Mouse (Mus musculus) liver, embryonic 13.5 days (tissue): ENCODE measurements around the gene Brms1l. TPM values are rescaled to one million over a fixed set of nuclear protein-coding genes. Genes with fewer than 3 reads are reported as not detected.
"Not testable (repeated sequence)": the region's sequence is repeated elsewhere in the genome, so short reads cannot be mapped to it uniquely, and the experiment has no call there.

ENCODE experiments used
- ATAC-seq: fragments of 200-750 bp; cut with Nextera tagmentation; 2 replicates; pipeline ENCODE4 v1.8.0; 2017; ENCODE audit warnings: low read depth, mild to moderate bottlenecking, moderate number of reproducible peaks, moderate library complexity
- DNase-seq: peaks from one replicate; pipeline ENCODE4 v3.0.0; 2022
- H3K27ac ChIP-seq: fragments of 300-500 bp; sonication (generic); 2 replicates; pipeline ENCODE4 v1.5.1; 2015; ENCODE audit warnings: moderate library complexity, mild to moderate bottlenecking, inconsistent platforms
- H3K27me3 ChIP-seq: fragments of 300-500 bp; sonication (generic); 2 replicates; pipeline ENCODE4 v1.6.1; 2015; ENCODE audit warnings: mild to moderate bottlenecking, inconsistent platforms
- H3K36me3 ChIP-seq: fragments of 300-500 bp; sonication (generic); 2 replicates; pipeline ENCODE4 v1.6.1; 2015; ENCODE audit warnings: mild to moderate bottlenecking, inconsistent platforms
- H3K4me1 ChIP-seq: fragments of 300-500 bp; sonication (generic); replicated peaks from 2 replicates; pipeline ENCODE4 v1.6.1; 2015; ENCODE audit warnings: inconsistent platforms
- H3K4me2 ChIP-seq: fragments of 300-500 bp; sonication (generic); 2 replicates; pipeline ENCODE4 v1.6.1; 2015; ENCODE audit warnings: inconsistent platforms, mild to moderate bottlenecking, moderate library complexity
- H3K4me3 ChIP-seq: fragments of 300-500 bp; sonication (generic); replicated peaks from 2 replicates; pipeline ENCODE4 v1.5.1; 2015; ENCODE audit warnings: mild to moderate bottlenecking, inconsistent platforms
- H3K9ac ChIP-seq: fragments of 300-500 bp; sonication (generic); 2 replicates; pipeline ENCODE4 v1.6.1; 2015; ENCODE audit warnings: mild to moderate bottlenecking, inconsistent platforms
- H3K9me3 ChIP-seq: fragments of 300-500 bp; sonication (generic); replicated peaks from 2 replicates; pipeline ENCODE4 v1.6.1; 2016; ENCODE audit warnings: inconsistent platforms
- WGBS: fragments of 180-500 bp; shearing (Covaris S2); methylation state at CpG from one replicate; pipeline ENCODE4 v1.1.7; 2015; ENCODE audit not compliant: insufficient replicate concordance; 5-methylcytosine and 5-hydroxymethylcytosine counted together
- polyA plus RNA-seq: library from polyadenylated mRNA; unstranded; fragments of >200 nt; fragmentation: Nextera tagmentation; extraction: Ambion mirVana; gene quantifications from 2 replicates; pipeline ENCODE4 v1.2.1, GENCODE M21; 2015

Gene Brms1l
- polyA plus RNA-seq, result 18.7 and 20.7 TPM in 2 replicates

DNA sequence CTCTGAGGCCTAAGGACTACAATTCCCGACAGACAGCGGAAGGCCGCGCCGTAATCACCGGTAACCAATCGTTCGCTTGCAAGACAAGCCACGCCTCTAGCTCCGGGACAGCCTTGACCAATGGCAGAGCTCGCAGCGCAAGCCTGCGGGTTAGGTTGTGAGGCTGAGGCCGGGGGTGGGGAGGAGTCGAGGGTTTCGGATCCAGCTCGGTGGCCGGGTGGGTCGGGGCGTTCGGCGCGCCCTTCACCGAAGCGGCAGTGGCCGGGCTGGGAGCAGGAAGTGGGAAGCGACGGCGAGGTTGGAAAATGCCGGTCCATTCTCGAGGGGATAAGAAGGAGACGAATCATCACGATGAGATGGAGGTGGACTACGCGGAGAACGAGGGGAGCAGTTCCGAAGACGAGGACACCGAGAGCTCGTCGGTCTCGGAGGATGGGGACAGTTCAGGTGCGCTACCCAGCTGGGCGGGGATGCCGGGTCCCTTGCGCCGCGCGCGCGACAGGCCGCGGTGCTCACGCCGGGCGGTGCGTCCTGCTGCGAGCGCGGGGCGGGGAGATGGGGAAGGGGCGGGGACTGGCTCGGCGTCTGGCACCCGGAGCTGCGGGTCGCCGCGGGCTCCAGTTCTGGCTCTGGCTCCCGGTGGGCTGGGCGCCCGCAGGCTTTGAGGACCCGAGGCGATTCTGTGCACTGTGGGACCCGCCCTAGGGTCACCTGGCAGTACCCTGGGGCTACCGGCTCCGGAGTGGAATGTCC is at the start of gene Brms1l:
Gene Brms1l (plus strand): TSS at position 126 of the 753 bp plus-strand sequence.
- H3K27ac ChIP-seq, result peak within 1 kb of the TSS; percentile 90
- H3K27me3 ChIP-seq, result no peaks in the 10 kb centered on the region
- H3K4me1 ChIP-seq, result peaks cover 17% of the 10 kb centered on the region
- peak within 1 kb of the TSS; percentile 87 for H3K9ac ChIP-seq
- under 1% methylated on average over 77 of the region's 77 CpGs for WGBS
- no peaks in the 10 kb centered on the region for H3K9me3 ChIP-seq
- DNase-seq, result peak; percentile 95
- ATAC-seq, result peak; percentile 99
- peaks cover under 1% of the 10 kb centered on the region; the same call in 1 of the 2 replicates for H3K36me3 ChIP-seq
- peak within 1 kb of the TSS; percentile 84 for H3K4me2 ChIP-seq
- H3K4me3 ChIP-seq, result peak within 1 kb of the TSS; percentile 87

DNA sequence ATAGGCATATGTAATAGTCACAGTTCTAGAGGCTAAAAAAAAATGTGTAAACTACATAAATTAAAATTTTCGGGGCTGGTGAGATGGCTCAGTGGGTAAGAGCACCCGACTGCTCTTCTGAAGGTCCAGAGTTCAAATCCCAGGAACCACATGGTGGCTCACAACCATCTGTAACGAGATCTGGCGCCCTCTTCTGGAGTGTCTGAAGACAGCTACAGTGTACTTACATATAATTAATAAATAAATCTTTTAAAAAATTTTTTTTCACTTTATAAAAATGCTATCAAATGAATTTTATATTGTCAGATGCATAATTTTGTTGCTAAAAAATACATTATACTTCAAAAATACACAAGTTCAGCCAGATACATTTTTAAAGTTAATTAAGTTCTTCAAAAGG is 41.6 kb upstream of the Brms1l start:
- H3K27ac ChIP-seq, H3K9me3 ChIP-seq, H3K27me3 ChIP-seq, H3K4me3 ChIP-seq, H3K36me3 ChIP-seq, DNase-seq, ATAC-seq, H3K4me2 ChIP-seq, H3K4me1 ChIP-seq, H3K9ac ChIP-seq: not testable (repeated sequence)
- WGBS, result 70% methylated on average over 4 of the region's 4 CpGs

DNA sequence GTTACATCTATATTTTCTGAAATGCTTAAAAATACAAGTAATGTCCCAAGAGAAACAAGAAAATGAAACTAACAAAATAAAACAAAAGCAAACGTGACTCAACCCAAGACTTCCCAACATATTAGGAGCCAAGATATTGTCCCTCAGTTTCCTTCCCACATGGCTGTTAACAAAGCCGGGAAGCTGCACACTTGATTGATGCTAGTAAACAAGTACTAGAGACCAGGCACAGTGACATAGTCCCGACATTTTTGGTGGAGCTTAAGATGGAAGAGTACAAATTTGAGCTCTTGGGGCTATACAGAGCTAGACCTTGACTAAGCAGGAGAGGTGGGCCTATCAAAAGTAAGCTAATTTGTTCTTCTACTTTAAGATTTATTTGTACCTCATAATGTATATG is 39.0 kb upstream of the Brms1l start:
- Histone ChIP-seq H3K4me2 (no peak overlapping the region), H3K9ac (no peak overlapping the region), H3K4me1 (peaks cover 15% of the 10 kb centered on the region), H3K9me3 (no peaks in the 10 kb centered on the region), H3K36me3 (no peaks in the 10 kb centered on the region), H3K27me3 (no peaks in the 10 kb centered on the region), H3K27ac (no peak overlapping the region), H3K4me3 (no peak overlapping the region)
- no peak for DNase-seq
- ATAC-seq, result no peak
- 65% methylated on average over 3 of the region's 3 CpGs for WGBS

- Histone ChIP-seq H3K4me1 (peaks cover 15% of the 10 kb centered on the region), H3K36me3 (no peaks in the 10 kb centered on the region), H3K9me3 (no peaks in the 10 kb centered on the region), H3K4me3 (no peak overlapping the region), H3K9ac (no peak overlapping the region), H3K27me3 (no peaks in the 10 kb centered on the region), H3K27ac (no peak overlapping the region), H3K4me2 (no peak overlapping the region)
- ATAC-seq (no peak), DNase-seq (no peak)
- 45% methylated on average over 4 of the region's 4 CpGs for WGBS
Observed at GRCm38 (mm10) chr12:55798745-55799144, 37.4 kb upstream of the Brms1l start.

GRCm38 (mm10) chr12:55800144-55800543 is 36.0 kb upstream of the Brms1l start:
- no peak overlapping the region for H3K27ac ChIP-seq
- H3K9me3 ChIP-seq, result no peaks in the 10 kb centered on the region
- no peaks in the 10 kb centered on the region for H3K27me3 ChIP-seq
- peak overlapping the region; percentile 3; the same call in 1 of the 2 replicates for H3K4me2 ChIP-seq
- DNase-seq, result no peak
- peaks cover 15% of the 10 kb centered on the region for H3K4me1 ChIP-seq
- ATAC-seq, result peak; percentile 87
- H3K36me3 ChIP-seq, result no peaks in the 10 kb centered on the region
- WGBS, result 38% methylated on average over 5 of the region's 5 CpGs
- H3K4me3 ChIP-seq, result no peak overlapping the region
- H3K9ac ChIP-seq, result peak overlapping the region; percentile 32; the same call in 1 of the 2 replicates

GRCm38 (mm10) chr12:55801131-55801530 is 35.0 kb upstream of the Brms1l start:
- Histone ChIP-seq H3K4me3 (no peak overlapping the region), H3K9me3 (no peaks in the 10 kb centered on the region), H3K27me3 (no peaks in the 10 kb centered on the region), H3K27ac (no peak overlapping the region), H3K4me2 (no peak overlapping the region), H3K4me1 (peaks cover 15% of the 10 kb centered on the region), H3K9ac (no peak overlapping the region), H3K36me3 (no peaks in the 10 kb centered on the region)
- DNase-seq, result no peak
- 84% methylated on average over 4 of the region's 4 CpGs for WGBS
- ATAC-seq, result no peak

DNA sequence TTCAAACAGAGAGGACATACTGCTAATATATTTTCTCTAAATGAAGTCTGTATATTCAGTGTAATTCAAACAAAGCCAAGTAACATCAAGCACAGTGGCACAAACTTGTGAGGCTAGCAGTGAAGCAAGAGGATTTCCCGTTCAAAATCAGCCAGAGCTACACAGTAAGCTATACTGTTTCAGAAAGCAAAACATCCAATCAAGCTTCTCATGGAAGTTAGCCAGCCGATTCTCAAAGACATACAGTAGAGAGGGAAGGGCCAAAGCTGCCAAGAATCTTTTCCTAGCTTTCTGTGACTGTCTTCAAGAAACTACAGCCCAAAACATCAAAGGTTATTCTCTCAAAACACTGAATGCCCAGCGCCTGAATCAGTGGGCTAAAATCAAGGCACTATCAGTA is 31.1 kb upstream of the Brms1l start:
- no peaks in the 10 kb centered on the region for H3K27me3 ChIP-seq
- WGBS, result 56% methylated on average over 3 of the region's 3 CpGs

DNA sequence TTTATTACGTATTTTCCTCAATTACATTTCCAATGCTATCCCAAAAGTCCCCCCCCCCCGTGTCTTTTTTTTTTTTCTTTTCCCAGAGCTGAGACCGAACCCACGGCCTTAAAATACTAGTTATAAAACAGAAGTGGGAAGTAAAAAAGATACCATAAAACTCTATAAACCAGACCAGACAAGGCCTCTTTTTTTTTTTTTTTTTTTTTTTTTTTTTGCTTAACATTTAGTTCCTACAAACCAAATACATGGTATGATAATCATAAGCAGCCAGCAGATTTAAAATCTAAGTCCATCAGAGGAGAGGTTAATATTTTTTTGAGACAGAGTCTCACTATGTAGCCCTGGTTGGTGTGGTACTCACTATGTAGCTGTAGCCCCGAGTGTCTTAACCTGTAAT is 19.6 kb upstream of the Brms1l start:
- DNase-seq (no peak), ATAC-seq (no peak)
- no peaks in the 10 kb centered on the region for H3K36me3 ChIP-seq
- H3K27ac ChIP-seq, result no peak overlapping the region
- H3K4me2 ChIP-seq, result no peak overlapping the region
- H3K9ac ChIP-seq, result no peak overlapping the region
- no peak overlapping the region for H3K4me3 ChIP-seq
- no peaks in the 10 kb centered on the region for H3K9me3 ChIP-seq
- H3K4me1 ChIP-seq, result peaks cover 30% of the 10 kb centered on the region
- H3K27me3 ChIP-seq, result no peaks in the 10 kb centered on the region
- 89% methylated on average over 5 of the region's 5 CpGs for WGBS

More for the DNA sequence above, 31.1 kb upstream of the Brms1l start:
- no peak overlapping the region for H3K9ac ChIP-seq
- H3K36me3 ChIP-seq, result no peaks in the 10 kb centered on the region
- ATAC-seq (no peak), DNase-seq (no peak)
- H3K9me3 ChIP-seq, result no peaks in the 10 kb centered on the region
- peaks cover 8% of the 10 kb centered on the region for H3K4me1 ChIP-seq
- no peak overlapping the region for H3K4me2 ChIP-seq
- H3K27ac ChIP-seq, result no peak overlapping the region
- no peak overlapping the region for H3K4me3 ChIP-seq

- Histone ChIP-seq H3K9me3 (no peaks in the 10 kb centered on the region), H3K4me2 (peak overlapping the region; percentile 94), H3K36me3 (no peaks in the 10 kb centered on the region), H3K4me3 (peak overlapping the region; percentile 90), H3K4me1 (peaks cover 26% of the 10 kb centered on the region), H3K27me3 (no peaks in the 10 kb centered on the region), H3K27ac (peak overlapping the region; percentile 88), H3K9ac (peak overlapping the region; percentile 91)
- DNase-seq, result peak; percentile 22
- under 1% methylated on average over 35 of the region's 35 CpGs for WGBS
- ATAC-seq, result peak; percentile 58
Observed at GRCm38 (mm10) chr12:55820119-55820660, 15.9 kb upstream of the Brms1l start.

DNA sequence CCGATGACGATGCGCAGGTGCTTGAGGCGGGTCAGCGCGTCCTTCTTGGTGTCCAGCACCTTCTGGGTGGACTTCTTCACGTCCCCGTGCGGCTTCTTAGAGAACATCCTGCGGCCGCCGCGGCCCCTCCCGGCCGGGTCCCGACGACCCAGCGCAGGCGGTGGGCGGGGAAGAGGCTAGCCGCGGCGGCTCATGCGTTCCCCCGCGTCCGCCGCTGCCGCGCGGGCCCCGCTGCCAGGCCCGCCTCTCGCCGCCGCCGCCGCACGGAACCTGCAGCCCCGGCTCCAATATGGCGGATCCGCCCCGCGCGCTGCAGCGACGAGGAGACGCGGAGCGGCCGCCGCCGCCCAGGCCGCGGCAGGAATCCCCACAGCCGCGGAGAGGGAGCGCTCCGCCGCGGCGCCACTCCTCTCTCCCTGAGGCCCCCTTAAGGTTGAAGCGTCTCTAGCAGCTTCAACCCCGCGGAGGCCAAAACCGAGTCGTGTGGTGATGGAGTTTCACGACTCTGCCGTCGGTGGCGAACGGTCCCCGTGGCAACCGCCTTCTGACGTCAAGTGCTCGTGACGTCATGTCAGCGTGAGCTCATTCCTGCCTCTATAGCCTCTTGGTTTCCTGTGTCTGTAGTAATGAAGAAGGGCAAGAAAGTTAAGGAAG is 15.3 kb upstream of the Brms1l start, which contains the start of gene Ralgapa1:
Gene Ralgapa1 (minus strand): TSS at position 507 of the 654 bp plus-strand sequence.
- DNase-seq (peak; percentile 77), ATAC-seq (peak; percentile 87)
- 2% methylated on average over 66 of the region's 78 CpGs for WGBS
- H3K36me3 ChIP-seq, result no peaks in the 10 kb centered on the region
- H3K9ac ChIP-seq, result peak within 1 kb of the TSS; percentile 91
- peak within 1 kb of the TSS; percentile 94 for H3K4me2 ChIP-seq
- peak within 1 kb of the TSS; percentile 90 for H3K4me3 ChIP-seq
- peaks cover 26% of the 10 kb centered on the region for H3K4me1 ChIP-seq
- peak within 1 kb of the TSS; percentile 88 for H3K27ac ChIP-seq
- no peaks in the 10 kb centered on the region; the same call in 1 of the 2 replicates for H3K9me3 ChIP-seq
- no peaks in the 10 kb centered on the region for H3K27me3 ChIP-seq

GRCm38 (mm10) chr12:55824027-55824426 is 12.1 kb upstream of the Brms1l start:
- H3K4me2 ChIP-seq, result no peak overlapping the region
- no peak overlapping the region for H3K9ac ChIP-seq
- ATAC-seq (no peak), DNase-seq (no peak)
- no peak overlapping the region for H3K4me3 ChIP-seq
- peaks cover 19% of the 10 kb centered on the region for H3K4me1 ChIP-seq
- 65% methylated on average over 6 of the region's 6 CpGs for WGBS
- H3K36me3 ChIP-seq, result no peaks in the 10 kb centered on the region
- H3K27me3 ChIP-seq, result no peaks in the 10 kb centered on the region
- no peak overlapping the region for H3K27ac ChIP-seq
- H3K9me3 ChIP-seq, result no peaks in the 10 kb centered on the region; the same call in 1 of the 2 replicates
